18 mouse cellular contexts compared by ENCODE assay signal in the genomic region with DNA sequence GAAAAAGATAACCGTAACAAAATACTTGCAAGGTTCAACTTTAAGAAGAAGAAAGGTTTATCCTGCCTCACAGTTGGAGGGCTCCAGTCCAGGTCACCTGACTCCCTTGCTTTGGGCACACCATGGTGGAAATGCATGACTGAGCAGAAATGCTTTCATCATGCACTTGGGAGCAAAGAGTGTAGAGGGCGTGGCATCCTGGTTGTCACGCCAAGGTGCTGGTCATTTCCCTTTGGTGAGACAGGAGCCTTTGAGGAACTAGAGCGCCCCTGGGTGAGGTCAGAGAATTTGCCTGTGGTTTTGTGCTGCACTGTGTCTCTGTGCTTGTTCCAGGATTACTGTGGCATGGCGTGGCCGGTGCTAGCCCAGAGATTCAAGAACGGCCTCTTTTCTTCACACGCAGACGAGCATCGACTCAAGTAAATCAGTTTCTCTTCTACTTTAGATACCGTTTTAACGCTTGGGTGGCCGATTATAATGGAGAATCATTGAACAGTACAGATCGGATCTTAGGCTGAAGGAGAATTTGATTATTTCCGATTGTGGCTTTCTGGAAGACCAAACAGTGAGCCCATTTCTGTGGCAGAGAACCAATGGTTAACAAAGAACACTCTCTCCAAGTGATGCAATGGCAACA. TPM values are rescaled to one million over a fixed set of nuclear protein-coding genes. Genes with fewer than 3 reads are reported as not detected.
DNase-seq lines count a peak whose midpoint lies in the region; ATAC-seq and TF ChIP-seq lines count a peak whose summit lies in the region.
"Had no signal": no experiment of that assay in that cellular context is flagged by ENCODE, and none has a peak within 500 bp of the region (broad histone marks: within the 10 kb centered on the region; RNA-seq: fewer than 3 reads in every experiment).

No protein-coding gene starts in this region.

- peaks cover 25% of the 10 kb centered on the region for H3K36me3 ChIP-seq in liver, postnatal 0 days (replicated peaks; ENCODE audit: insufficient read depth, low read length)
- peaks cover 8% of the 10 kb centered on the region; the same call in 1 of the 2 replicates for H3K36me3 ChIP-seq in liver, embryonic 11.5 days (ENCODE audit: control insufficient read depth, insufficient read depth, low read length)
- peaks cover 27% of the 10 kb centered on the region for H3K36me3 ChIP-seq in intestine, embryonic 16.5 days (ENCODE audit: control insufficient read depth, insufficient read depth, low read length)
- H3K36me3 ChIP-seq in stomach, postnatal 0 days (ENCODE audit: control insufficient read depth, insufficient read depth, low read length): peaks cover 23% of the 10 kb centered on the region

- no peak overlapping the region for H3K27ac ChIP-seq in liver, postnatal 0 days (ENCODE audit: low read depth)
- H3K27ac ChIP-seq in liver, embryonic 11.5 days (ENCODE audit: low read depth, low read length): no peak overlapping the region
- H3K27ac ChIP-seq in intestine, embryonic 16.5 days (ENCODE audit: low read length): no peak overlapping the region
- no peak overlapping the region for H3K27ac ChIP-seq in stomach, postnatal 0 days (replicated peaks)
- H3K27ac ChIP-seq: forebrain, embryonic 12.5 days; heart, embryonic 15.5 days; hindbrain, embryonic 12.5 days; left cerebral cortex, adult 2 months; limb, embryonic 12.5 days had no signal

- intact Hi-C loops in left cerebral cortex, postnatal 10 days (cut with DNase I): no loop called here

- no peak for TF ChIP-seq EP300 in liver, postnatal 0 days (IDR thresholded peaks at IDR 0.05; ENCODE audit: low read depth)
- no peak for TF ChIP-seq EP300 in stomach, postnatal 0 days (optimal IDR thresholded peaks at IDR 0.05)

- H3K4me2 ChIP-seq in liver, postnatal 0 days (ENCODE audit: low read depth, low read length): no peak overlapping the region
- no peak overlapping the region for H3K4me2 ChIP-seq in liver, embryonic 11.5 days
- H3K4me2 ChIP-seq in intestine, embryonic 16.5 days (ENCODE audit: low read depth, low read length): no peak overlapping the region
- H3K4me2 ChIP-seq in stomach, postnatal 0 days (replicated peaks; ENCODE audit: low read depth): no peak overlapping the region
- H3K4me2 ChIP-seq: forebrain, embryonic 12.5 days; heart, embryonic 15.5 days; hindbrain, embryonic 12.5 days; limb, embryonic 12.5 days had no signal

- ATAC-seq in liver, postnatal 0 days: 0 out of 2 replicates have a peak, but pooled peaks have one; percentile 23
- no peak for ATAC-seq in liver, embryonic 11.5 days (replicated peaks; ENCODE audit: low FRiP score)
- ATAC-seq in intestine, embryonic 16.5 days: peak; percentile 32; the same call in 1 of the 2 replicates
- ATAC-seq in stomach, postnatal 0 days (ENCODE audit: low FRiP score, low TSS enrichment): peak; percentile 63
- ATAC-seq: CD4-positive, CD25-positive, alpha-beta regulatory T cell, adult 4 months; midbrain, embryonic 16.5 days had no signal

- WGBS in liver, postnatal 0 days (ENCODE audit: insufficient replicate concordance): 76% methylated on average over 15 of the region's 15 CpGs
- 85% methylated on average over 15 of the region's 15 CpGs for WGBS in liver, embryonic 11.5 days
- 92% methylated on average over 15 of the region's 15 CpGs for WGBS in intestine, embryonic 16.5 days
- 91% methylated on average over 15 of the region's 15 CpGs for WGBS in stomach, postnatal 0 days

- peak; percentile 6; the same call in 1 of the 2 replicates for TF ChIP-seq CTCF in liver, postnatal 0 days (IDR thresholded peaks at IDR 0.05; ENCODE audit: low read depth)
- TF ChIP-seq CTCF in stomach, postnatal 0 days (IDR thresholded peaks at IDR 0.05; ENCODE audit: low read depth): no peak

- H3K4me3 ChIP-seq in liver, postnatal 0 days (ENCODE audit: low read depth, low read length): no peak overlapping the region
- no peak overlapping the region for H3K4me3 ChIP-seq in liver, embryonic 11.5 days (ENCODE audit: low read depth, low read length)
- H3K4me3 ChIP-seq in intestine, embryonic 16.5 days (ENCODE audit: low read length): no peak overlapping the region
- no peak overlapping the region for H3K4me3 ChIP-seq in stomach, postnatal 0 days (ENCODE audit: low read depth, low read length)
- H3K4me3 ChIP-seq: forebrain, embryonic 12.5 days; heart, embryonic 15.5 days; hindbrain, embryonic 12.5 days; left cerebral cortex, adult 2 months; limb, embryonic 12.5 days had no signal

- H3K4me1 ChIP-seq in liver, postnatal 0 days (ENCODE audit: insufficient read depth): peaks cover 2% of the 10 kb centered on the region; the same call in 1 of the 2 replicates
- H3K4me1 ChIP-seq in liver, embryonic 11.5 days (replicated peaks; ENCODE audit: control insufficient read depth, insufficient read depth, low read length): peaks cover 8% of the 10 kb centered on the region; the same call in 1 of the 2 replicates
- H3K4me1 ChIP-seq in intestine, embryonic 16.5 days (ENCODE audit: control insufficient read depth, insufficient read depth, low read length): no peaks in the 10 kb centered on the region
- no peaks in the 10 kb centered on the region for H3K4me1 ChIP-seq in stomach, postnatal 0 days (replicated peaks; ENCODE audit: control insufficient read depth, insufficient read depth)

- H3K9me3 ChIP-seq in liver, postnatal 0 days (ENCODE audit: low read length): no peaks in the 10 kb centered on the region
- H3K9me3 ChIP-seq in liver, embryonic 11.5 days (ENCODE audit: control insufficient read depth, low read length): no peaks in the 10 kb centered on the region
- no peaks in the 10 kb centered on the region for H3K9me3 ChIP-seq in intestine, embryonic 16.5 days (ENCODE audit: control insufficient read depth, low read length)
- no peaks in the 10 kb centered on the region for H3K9me3 ChIP-seq in stomach, postnatal 0 days (ENCODE audit: control insufficient read depth, low read length)
- H3K9me3 ChIP-seq: forebrain, embryonic 12.5 days; heart, embryonic 15.5 days; hindbrain, embryonic 12.5 days; limb, embryonic 12.5 days had no signal

- DNase-seq in liver, postnatal 0 days: peak; percentile 33
- DNase-seq in liver, embryonic 11.5 days (ENCODE audit: low spot score): no peak
- peak; percentile 14 for DNase-seq in MEL-GATA-1-ER (ENCODE audit: extremely low read depth, low read depth)
- no peak for DNase-seq in stomach, postnatal 0 days (ENCODE audit: low spot score)
- no peak for DNase-seq in T-cell, adult 2 months (ENCODE audit: low spot score)
- no peak for DNase-seq in left cerebral cortex, postnatal 10 days (ENCODE audit: extremely low spot score in 1 of 2, low spot score in 2 of 2)
- DNase-seq: cerebellum, adult 18-20 months; kidney, adult 11 months; right cerebral cortex, postnatal 25 days; thymus, postnatal 36 days had no signal

- H3K9ac ChIP-seq in liver, postnatal 0 days (replicated peaks): no peak overlapping the region
- H3K9ac ChIP-seq in liver, embryonic 11.5 days (ENCODE audit: low read depth, low read length): no peak overlapping the region
- no peak overlapping the region for H3K9ac ChIP-seq in intestine, embryonic 16.5 days (ENCODE audit: low read depth, low read length)
- no peak overlapping the region for H3K9ac ChIP-seq in stomach, postnatal 0 days (ENCODE audit: low read length)
- H3K9ac ChIP-seq: forebrain, embryonic 12.5 days; heart, embryonic 15.5 days; hindbrain, embryonic 12.5 days; limb, embryonic 12.5 days had no signal

- H3K27me3 ChIP-seq in liver, postnatal 0 days (ENCODE audit: insufficient read depth, low read length): no peaks in the 10 kb centered on the region
- no peaks in the 10 kb centered on the region for H3K27me3 ChIP-seq in liver, embryonic 11.5 days (replicated peaks; ENCODE audit: control insufficient read depth, insufficient read depth, low read length)
- H3K27me3 ChIP-seq in intestine, embryonic 16.5 days (replicated peaks; ENCODE audit: control insufficient read depth, insufficient read depth, low read length): no peaks in the 10 kb centered on the region
- no peaks in the 10 kb centered on the region for H3K27me3 ChIP-seq in stomach, postnatal 0 days (ENCODE audit: control insufficient read depth, insufficient read depth, low read length)
- H3K27me3 ChIP-seq: forebrain, embryonic 12.5 days; hindbrain, embryonic 12.5 days; limb, embryonic 12.5 days had no signal

RNA-seq across cellular contexts. Expression of a gene that starts 26.2 kb away (rescaled TPM):
- 17.1 and 17.6 TPM in 2 replicates for polyA plus RNA-seq in liver, postnatal 0 days (2015; fragmentation: Nextera tagmentation; extraction: Ambion mirVana)
- 19.4 and 22.3 TPM in 2 replicates for polyA plus RNA-seq in liver, embryonic 11.5 days (2014; fragmentation: Nextera tagmentation; extraction: Ambion mirVana)
- polyA plus RNA-seq in intestine, embryonic 16.5 days (2015; fragmentation: Nextera tagmentation; extraction: Ambion mirVana): 23.5 and 25.6 TPM in 2 replicates
- 19.4 and 22.5 TPM in 2 replicates for polyA plus RNA-seq in stomach, postnatal 0 days (2015; fragmentation: Nextera tagmentation; extraction: Ambion mirVana)
- 1 to 10 TPM; 3.1 to 3.7 TPM for total RNA-seq in left cerebral cortex, postnatal 10 days (2021)

RNA-seq across cellular contexts. Expression of a gene that starts 26.2 kb away (rescaled TPM):
- 3.4 and 3.5 TPM in 2 replicates for polyA plus RNA-seq in liver, postnatal 0 days (2015; fragmentation: Nextera tagmentation; extraction: Ambion mirVana)
- 12.3 and 14.0 TPM in 2 replicates for polyA plus RNA-seq in liver, embryonic 11.5 days (2014; fragmentation: Nextera tagmentation; extraction: Ambion mirVana)
- 18.6 and 21.7 TPM in 2 replicates for polyA plus RNA-seq in intestine, embryonic 16.5 days (2015; fragmentation: Nextera tagmentation; extraction: Ambion mirVana)
- polyA plus RNA-seq in stomach, postnatal 0 days (2015; fragmentation: Nextera tagmentation; extraction: Ambion mirVana): 5.3 and 5.6 TPM in 2 replicates
- 10 to 100 TPM; 17.6 to 22.1 TPM for total RNA-seq in left cerebral cortex, postnatal 10 days (2021)

RNA-seq across cellular contexts. Expression of a gene that starts 37.2 kb away (rescaled TPM):
- polyA plus RNA-seq in liver, postnatal 0 days (2015; fragmentation: Nextera tagmentation; extraction: Ambion mirVana): 1.9 TPM in 2 replicates
- polyA plus RNA-seq in liver, embryonic 11.5 days (2014; fragmentation: Nextera tagmentation; extraction: Ambion mirVana): 8.5 and 9.2 TPM in 2 replicates
- polyA plus RNA-seq in intestine, embryonic 16.5 days (2015; fragmentation: Nextera tagmentation; extraction: Ambion mirVana): 27.6 and 36.9 TPM in 2 replicates
- 7.4 and 8.1 TPM in 2 replicates for polyA plus RNA-seq in stomach, postnatal 0 days (2015; fragmentation: Nextera tagmentation; extraction: Ambion mirVana)
- 10 to 100 TPM; 24.6 to 25.7 TPM for total RNA-seq in left cerebral cortex, postnatal 10 days (2021)

RNA-seq across cellular contexts. Expression of a gene that starts 51.9 kb away (rescaled TPM):
- polyA plus RNA-seq in liver, postnatal 0 days (2015; fragmentation: Nextera tagmentation; extraction: Ambion mirVana): 4.8 and 6.3 TPM in 2 replicates
- polyA plus RNA-seq in liver, embryonic 11.5 days (2014; fragmentation: Nextera tagmentation; extraction: Ambion mirVana): 12.2 and 14.0 TPM in 2 replicates
- polyA plus RNA-seq in intestine, embryonic 16.5 days (2015; fragmentation: Nextera tagmentation; extraction: Ambion mirVana): 19.5 and 20.0 TPM in 2 replicates
- polyA plus RNA-seq in stomach, postnatal 0 days (2015; fragmentation: Nextera tagmentation; extraction: Ambion mirVana): 9.6 and 11.4 TPM in 2 replicates
- total RNA-seq in left cerebral cortex, postnatal 10 days (2021): 10 to 100 TPM; 34.7 to 38.3 TPM

RNA-seq across cellular contexts. Expression of a gene that starts 55.4 kb away (rescaled TPM):
- polyA plus RNA-seq in liver, postnatal 0 days (2015; fragmentation: Nextera tagmentation; extraction: Ambion mirVana): 37.7 and 38.3 TPM in 2 replicates
- 4.5 and 5.1 TPM in 2 replicates for polyA plus RNA-seq in liver, embryonic 11.5 days (2014; fragmentation: Nextera tagmentation; extraction: Ambion mirVana)
- polyA plus RNA-seq in intestine, embryonic 16.5 days (2015; fragmentation: Nextera tagmentation; extraction: Ambion mirVana): 24.1 and 31.4 TPM in 2 replicates
- polyA plus RNA-seq in stomach, postnatal 0 days (2015; fragmentation: Nextera tagmentation; extraction: Ambion mirVana): 0.12 and 0.15 TPM in 2 replicates
- total RNA-seq in left cerebral cortex, postnatal 10 days (2021): under 1 TPM; 0.16 to 0.32 TPM
- polyA plus RNA-seq: CD4-positive, CD25-positive, alpha-beta regulatory T cell, adult 4 months; forebrain, embryonic 12.5 days; hindbrain, embryonic 12.5 days; limb, embryonic 12.5 days had no signal

Comparison
In these comparisons a context has a peak if more than half of its experiments do, and no peak if none do; other contexts are left out.
1. DNase-seq: peak in liver, postnatal 0 days (single experiment) and MEL-GATA-1-ER (single experiment); none in liver, embryonic 11.5 days (single experiment), stomach, postnatal 0 days (single experiment), T-cell, adult 2 months (single experiment) and left cerebral cortex, postnatal 10 days (0 of 2).